Mouse (Mus musculus) MEL (cell line): Measurements from ENCODE around the gene Hsf4. TPM values are rescaled to one million over a fixed set of nuclear protein-coding genes. Genes with fewer than 3 reads are reported as not detected.

Experiments
- DNase-seq: peaks from one replicate; pipeline ENCODE4 v3.0.0; 2011; ENCODE audit warnings: low read depth, low spot score
- H3K27ac ChIP-seq: 2 replicates; pipeline ENCODE4 v1.5.1; 2012; ENCODE audit warnings: low read depth, mild to moderate bottlenecking, control low read depth, low read length, moderate library complexity; ENCODE audit not compliant: control insufficient read depth
- H3K27me3 ChIP-seq, 2 experiments: fragments of 150-350 bp in 1 of 2; sonication (generic) in 1 of 2; 2 replicates each; pipeline ENCODE4 v1.6.1; 2012; ENCODE audit warnings: low read length in 2 of 2, mild to moderate bottlenecking in 2 of 2, improper control_type of control experiment in 1 of 2, moderate library complexity in 1 of 2; ENCODE audit not compliant: insufficient read depth in 2 of 2, control insufficient read depth in 1 of 2
- H3K36me3 ChIP-seq, 2 experiments: 2 replicates each; pipeline ENCODE4 v1.6.1; 2012 to 2014; ENCODE audit warnings: low read length in 2 of 2, improper control_type of control experiment in 1 of 2, inconsistent platforms in 1 of 2, mild to moderate bottlenecking in 1 of 2; ENCODE audit not compliant: insufficient read depth in 2 of 2, control insufficient read depth in 1 of 2
- H3K4me1 ChIP-seq, 2 experiments: fragments of 150-350 bp in 1 of 2; sonication (generic) in 1 of 2; 2 replicates each; pipeline ENCODE4 v1.6.1; 2012; ENCODE audit warnings: low read length in 2 of 2, improper control_type of control experiment in 1 of 2, mild to moderate bottlenecking in 1 of 2; ENCODE audit not compliant: insufficient read depth in 2 of 2, control insufficient read depth in 1 of 2
- H3K4me3 ChIP-seq, 2 experiments: fragments of 150-350 bp in 1 of 2; sonication (generic) in 1 of 2; 2 replicates each; pipeline ENCODE4 v1.5.1; 2012; ENCODE audit warnings: low read depth in 2 of 2, low read length in 2 of 2, mild to moderate bottlenecking in 2 of 2, moderate library complexity in 2 of 2, control low read depth in 1 of 2, improper control_type of control experiment in 1 of 2; ENCODE audit not compliant: control insufficient read depth in 1 of 2, insufficient read depth in 1 of 2
- H3K79me2 ChIP-seq: 2 replicates; pipeline ENCODE4 v1.6.1; 2012; ENCODE audit warnings: mild to moderate bottlenecking, low read length, moderate library complexity; ENCODE audit not compliant: control insufficient read depth, poor library complexity, insufficient read depth
- H3K9ac ChIP-seq: 2 replicates; pipeline ENCODE4 v1.6.1; 2012; ENCODE audit warnings: low read depth, mild to moderate bottlenecking, control low read depth, low read length, moderate library complexity; ENCODE audit not compliant: control insufficient read depth, poor library complexity, severe bottlenecking
- H3K9me3 ChIP-seq: fragments of 150-350 bp; sonication (generic); replicated peaks from 2 replicates; pipeline ENCODE4 v1.6.1; 2012; ENCODE audit warnings: mild to moderate bottlenecking, low read length, improper control_type of control experiment, moderate library complexity; ENCODE audit not compliant: insufficient read depth
- BHLHE40 ChIP-seq: IDR thresholded peaks from 2 replicates; pipeline ENCODE4 v1.6.1; 2012; ENCODE audit warnings: low read depth, mild to moderate bottlenecking, inconsistent platforms, low read length, improper control_type of control experiment, borderline replicate concordance
- CHD1 ChIP-seq: IDR thresholded peaks from 2 replicates; pipeline ENCODE4 v1.6.1; 2012; ENCODE audit warnings: low read depth, mild to moderate bottlenecking, inconsistent platforms, low read length, improper control_type of control experiment
- EP300 ChIP-seq, 2 experiments: IDR thresholded peaks; 2 replicates each; pipeline ENCODE4 v1.6.1; 2011; ENCODE audit warnings: improper control_type of control experiment in 2 of 2, low read length in 2 of 2, low read depth in 1 of 2, mild to moderate bottlenecking in 1 of 2
- MAZ ChIP-seq: IDR thresholded peaks from 2 replicates; pipeline ENCODE4 v1.6.1; 2012; ENCODE audit warnings: low read depth, mild to moderate bottlenecking, inconsistent platforms, low read length, improper control_type of control experiment
- MXI1 ChIP-seq: IDR thresholded peaks from 2 replicates; pipeline ENCODE4 v1.6.1; 2011; ENCODE audit warnings: mild to moderate bottlenecking, low read depth, low read length, improper control_type of control experiment
- MYC ChIP-seq: IDR thresholded peaks from 2 replicates; pipeline ENCODE4 v1.6.1; 2011; ENCODE audit warnings: low read depth, mild to moderate bottlenecking, low read length, improper control_type of control experiment, moderate library complexity
- NRF1 ChIP-seq: IDR thresholded peaks from 2 replicates; pipeline ENCODE4 v1.6.1; 2014; ENCODE audit warnings: low read depth, mild to moderate bottlenecking, inconsistent platforms, low read length, improper control_type of control experiment, moderate library complexity; ENCODE audit not compliant: poor library complexity, insufficient read depth, severe bottlenecking
- POLR2A ChIP-seq, 2 experiments: IDR thresholded peaks; 2 replicates each; pipeline ENCODE4 v1.6.1; 2011 to 2012; ENCODE audit warnings: low read length in 2 of 2, mild to moderate bottlenecking in 2 of 2, control low read depth in 1 of 2, improper control_type of control experiment in 1 of 2, low read depth in 1 of 2, moderate library complexity in 1 of 2; ENCODE audit not compliant: control insufficient read depth in 1 of 2, insufficient read depth in 1 of 2, poor library complexity in 1 of 2
- POLR2AphosphoS2 ChIP-seq: IDR thresholded peaks from 2 replicates; pipeline ENCODE4 v1.6.1; 2011; ENCODE audit warnings: low read length, improper control_type of control experiment
- RAD21 ChIP-seq: IDR thresholded peaks from 2 replicates; pipeline ENCODE4 v1.6.1; 2011; ENCODE audit warnings: mild to moderate bottlenecking, low read depth, low read length, improper control_type of control experiment
- SMC3 ChIP-seq: IDR thresholded peaks from 2 replicates; pipeline ENCODE4 v1.6.1; 2011; ENCODE audit warnings: low read depth, low read length, improper control_type of control experiment
- TBP ChIP-seq: IDR thresholded peaks from 2 replicates; pipeline ENCODE4 v1.8.0; 2011; ENCODE audit warnings: low read depth, low read length, improper control_type of control experiment
- USF2 ChIP-seq, 2 experiments: IDR thresholded peaks; 2 replicates each; pipeline ENCODE4 v1.6.1; 2011 to 2012; ENCODE audit warnings: improper control_type of control experiment in 2 of 2, low read length in 2 of 2, borderline replicate concordance in 1 of 2, inconsistent platforms in 1 of 2, low read depth in 1 of 2, mild to moderate bottlenecking in 1 of 2; ENCODE audit not compliant: insufficient read depth in 1 of 2
- ZC3H11A ChIP-seq: IDR thresholded peaks from 2 replicates; pipeline ENCODE4 v1.6.1; 2012; ENCODE audit warnings: low read depth, mild to moderate bottlenecking, inconsistent platforms, low read length, improper control_type of control experiment
- ZMIZ1 ChIP-seq: IDR thresholded peaks from 2 replicates; pipeline ENCODE4 v1.6.1; 2012; ENCODE audit warnings: low read depth, mild to moderate bottlenecking, inconsistent platforms, low read length, improper control_type of control experiment, moderate library complexity
- polyA plus RNA-seq, 2 experiments: library from polyadenylated mRNA; stranded (reverse) in 1 of 2; unstranded in 1 of 2; fragments of >175 nt in 1 of 2; fragments of >200 nt in 1 of 2; gene quantifications; 2 replicates each; pipeline versions ENCODE4 v1.2.1 to v1.2.4; 2012; ENCODE audit warnings: low replicate concordance in 2 of 2, low read depth in 1 of 2; ENCODE audit not compliant: insufficient read length in 2 of 2, insufficient read depth in 1 of 2, missing spikeins in 1 of 2
- total RNA-seq: library from RNA; depleted of rRNA; stranded (reverse); fragments of 300-350 nt; gene quantifications from 2 replicates; pipeline ENCODE4 v1.2.3, GENCODE M21; 2012

The Hsf4 gene
- total and polyA plus RNA-seq, 3 experiments, result 1.7 to 7.1 TPM; not detected in 1

- no peak for TF ChIP-seq BHLHE40
- TF ChIP-seq ZC3H11A, result no peak
- TF ChIP-seq MXI1, result no peak
- no peak for TF ChIP-seq CHD1
- 0 out of 2 replicates have a peak, but pooled peaks have one; percentile 11 for TF ChIP-seq TBP
- TF ChIP-seq NRF1, result no peak
- TF ChIP-seq EP300 (IDR thresholded peaks at IDR 0.05; ENCODE audit: low read depth in 1 of 2, low read length in 2 of 2), result peak in 1 of 2 experiments; percentile 6; a peak in 1 of 4 replicates
- no peak for TF ChIP-seq USF2 (IDR thresholded peaks at IDR 0.05; ENCODE audit: borderline replicate concordance in 1 of 2, insufficient read depth in 1 of 2, low read depth in 1 of 2, low read length in 2 of 2)
- TF ChIP-seq RAD21, result no peak
- TF ChIP-seq MYC, result no peak
- TF ChIP-seq MAZ, result peak; percentile 58; the same call in 1 of the 2 replicates
Observed at GRCm38 (mm10) chr8:105304325-105305210, 35.0 kb downstream of the Hsf4 start (continued).

DNA sequence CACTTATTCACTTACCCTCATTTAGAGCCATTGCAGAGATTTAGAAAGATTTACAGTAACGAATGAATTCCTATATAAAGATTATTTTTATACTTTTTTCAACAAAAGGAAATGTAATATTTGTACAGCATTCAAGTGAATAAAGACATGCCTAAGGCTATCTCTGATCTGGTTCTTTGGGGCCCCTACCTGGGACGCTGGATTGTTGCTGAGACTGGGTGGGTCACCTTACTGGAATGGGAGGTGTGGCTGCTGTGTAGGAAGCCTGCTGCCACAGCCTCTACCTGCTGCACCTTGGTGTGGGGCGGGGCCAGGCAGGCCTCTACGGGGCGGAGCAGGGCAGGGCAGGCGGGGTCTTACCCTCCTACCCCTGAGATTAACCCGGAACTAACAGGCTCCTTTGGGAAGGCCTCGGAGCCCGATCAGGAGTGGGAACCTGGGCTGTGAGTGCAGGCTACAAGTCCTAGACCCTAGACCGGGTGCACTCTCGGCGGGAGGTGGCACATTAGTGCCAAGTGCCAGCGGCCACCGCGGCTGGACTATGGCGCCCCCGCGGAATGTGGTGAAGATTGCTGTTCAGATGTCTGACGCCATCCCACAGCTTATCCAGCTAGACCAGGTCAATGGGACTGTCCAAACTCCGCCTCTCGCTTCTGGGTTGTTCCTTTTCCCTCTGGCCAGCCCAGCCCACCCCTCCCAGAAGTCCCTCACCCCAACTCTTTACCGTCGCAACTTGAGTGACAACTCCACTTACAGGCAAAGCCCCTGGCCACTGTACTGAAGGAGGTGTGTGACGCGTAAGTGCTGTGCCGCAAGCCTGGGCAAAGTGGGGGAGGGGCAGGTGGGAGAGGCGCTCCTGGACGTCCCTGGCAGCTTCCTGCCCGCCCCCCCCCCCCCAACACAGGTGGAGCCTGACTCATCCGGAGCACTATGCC lies 35.9 kb downstream of the Hsf4 start, which contains the start of gene Elmo3:
TSS of gene Elmo3 (plus strand) at position 391 of the 935 bp plus-strand sequence.
- Histone ChIP-seq H3K9me3 (no peaks in the 10 kb centered on the region), H3K79me2 (peaks cover 7% of the 10 kb centered on the region)
- peak; percentile 72 for TF ChIP-seq ZMIZ1
- TF ChIP-seq SMC3, result 0 out of 2 replicates have a peak, but pooled peaks have one; percentile 14
- TF ChIP-seq POLR2A (IDR thresholded peaks at IDR 0.05; ENCODE audit: control insufficient read depth in 1 of 2, insufficient read depth in 1 of 2, low read depth in 1 of 2, low read length in 2 of 2, poor library complexity in 1 of 2), result peak in 1 of 2 experiments; percentile 40; a peak in 2 of 4 replicates
- TF ChIP-seq MAZ, result no peak
- TF ChIP-seq POLR2AphosphoS2, result peak; percentile 97
- TF ChIP-seq, all 39 proteins: peak for 4
- Histone ChIP-seq H3K4me3 (no peak within 1 kb of the TSS), H3K9ac (no peak within 1 kb of the TSS), H3K36me3 (peaks cover 16 to 33% of the 10 kb centered on the region in 2 experiments), H3K4me1 (peaks cover 0 to 29% of the 10 kb centered on the region in 2 experiments; a peak in 3 of 4 replicates), H3K27me3 (no peaks in the 10 kb centered on the region), H3K27ac (peak within 1 kb of the TSS; percentile 34)
- DNase-seq, result peak; percentile 34
